Mouse (Mus musculus) lung, postnatal 0 days (tissue): ENCODE results near the gene Egfl7.

Source experiments
- CTCF ChIP-seq: IDR thresholded peaks from 2 replicates; pipeline ENCODE4 v1.5.1; 2016; ENCODE audit warnings: antibody characterized with exemption, mild to moderate bottlenecking
- EP300 ChIP-seq: IDR thresholded peaks from 2 replicates; pipeline ENCODE4 v1.6.1; 2016; ENCODE audit warnings: antibody characterized with exemption, mild to moderate bottlenecking, control low read depth

DNA sequence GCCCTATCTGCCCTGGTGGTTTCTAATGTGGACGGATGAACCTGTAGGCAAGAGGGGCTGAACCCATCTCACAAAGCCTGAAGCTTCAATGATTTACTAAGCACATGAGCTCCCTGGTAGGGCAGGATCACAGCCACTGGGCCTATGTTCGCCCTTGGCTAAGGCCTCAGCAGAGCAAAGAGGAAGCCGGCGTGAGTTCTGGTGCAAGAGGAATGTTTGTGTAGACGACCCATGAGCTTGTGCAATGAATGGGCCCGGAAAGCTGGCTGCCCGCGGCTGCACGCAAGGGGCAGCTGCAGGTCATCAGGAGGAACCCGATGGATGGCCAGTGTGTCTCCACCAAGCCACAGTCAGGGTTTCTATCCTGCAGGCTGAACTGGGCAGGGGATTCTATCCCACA is 30.0 kb upstream of the Egfl7 start:
- peak; percentile 13; the same call in 1 of the 2 replicates for TF ChIP-seq CTCF
- no peak for TF ChIP-seq EP300
